Mouse (Mus musculus) adrenal gland, adult 2 months (tissue): ENCODE data around the gene Lpin1. TPM values are rescaled to one million over a fixed set of nuclear protein-coding genes. Genes with fewer than 3 reads are reported as not detected.

ENCODE experiments used
- DNase-seq: peaks from one replicate; pipeline ENCODE4 v3.0.0; 2021
- polyA plus RNA-seq: library from polyadenylated mRNA; depleted of rRNA; stranded (reverse); fragments of >200 nt; gene quantifications from 2 replicates; pipeline ENCODE4 v1.2.3, GENCODE M21; 2012; rRNA removed
- total RNA-seq, 2 experiments: library from RNA; stranded (reverse); gene quantifications; 2 replicates each; pipeline ENCODE4 v1.2.3; 2021

The Lpin1 gene
- total and polyA plus RNA-seq, 3 experiments: 35.4 to 100 (median 72.2) TPM

- DNase-seq: no peak
These were observed 83.9 kb downstream of the Lpin1 start for GRCm38 (mm10) chr12:16526862-16527261.

GRCm38 (mm10) chr12:16526134-16526533, 84.6 kb downstream of the Lpin1 start:
- DNase-seq: no peak

GRCm38 (mm10) chr12:16515183-16515582, 95.6 kb downstream of the Lpin1 start:
- no peak for DNase-seq

GRCm38 (mm10) chr12:16512991-16513390, 97.8 kb downstream of the Lpin1 start:
- DNase-seq: no peak

GRCm38 (mm10) chr12:16509122-16509752, 101.5 kb downstream of the Lpin1 start:
- DNase-seq: peak; percentile 50

- no peak for DNase-seq
These were observed 103.7 kb downstream of the Lpin1 start for GRCm38 (mm10) chr12:16506796-16507790.

GRCm38 (mm10) chr12:16504244-16504643, 106.5 kb downstream of the Lpin1 start:
- no peak for DNase-seq

- DNase-seq: no peak
These were observed 112.8 kb downstream of the Lpin1 start for GRCm38 (mm10) chr12:16497960-16498359.

- no peak for DNase-seq
These were observed 118.1 kb downstream of the Lpin1 start for GRCm38 (mm10) chr12:16492713-16493112.

GRCm38 (mm10) chr12:16488899-16489298, 121.9 kb downstream of the Lpin1 start:
- DNase-seq: no peak

- DNase-seq: no peak
These were observed 123.3 kb downstream of the Lpin1 start for GRCm38 (mm10) chr12:16487453-16487852.

Other genes starting within 250 kb of the Lpin1 start
- 1 to 10 TPM in 1 of 2 experiments, under 1 TPM in 1; 0.76 to 3.3 TPM for gene Ntsr2, start 42.4 kb upstream of the Lpin1 start, total RNA-seq
- 6.5 and 11.8 TPM in 2 replicates for gene Ntsr2, start 42.4 kb upstream of the Lpin1 start, polyA plus RNA-seq
- 10 to 100 TPM; 42.7 to 62.6 TPM for gene Greb1, start 189.9 kb upstream of the Lpin1 start, total RNA-seq
- gene Greb1, start 189.9 kb upstream of the Lpin1 start, polyA plus RNA-seq: 58.8 and 81.7 TPM in 2 replicates
- gene E2f6, start 200.0 kb upstream of the Lpin1 start, total RNA-seq: 10 to 100 TPM; 35.9 to 46.1 TPM
- 16.4 and 18.6 TPM in 2 replicates for gene E2f6, start 200.0 kb upstream of the Lpin1 start, polyA plus RNA-seq